Mouse (Mus musculus): ENCODE measurements around the gene Atg10.

- no peak for TF ChIP-seq HCFC1 (IDR thresholded peaks at IDR 0.05; ENCODE audit: borderline replicate concordance, insufficient read depth, low read length)
- TF ChIP-seq ZC3H11A (IDR thresholded peaks at IDR 0.05; ENCODE audit: borderline replicate concordance, low read depth, low read length): no peak
- no peak for TF ChIP-seq CHD2 (IDR thresholded peaks at IDR 0.05; ENCODE audit: low read depth, low read length)
- TF ChIP-seq MAFK (IDR thresholded peaks at IDR 0.05; ENCODE audit: insufficient read depth, low read depth, low read length): no peak
- TF ChIP-seq ZNF384 (IDR thresholded peaks at IDR 0.05; ENCODE audit: low read depth, low read length): no peak
Observed at GRCm38 (mm10) chr13:91136337-91136736, 87.4 kb downstream of the Atg10 start.

Data from ES-E14 (cell line).